Mouse (Mus musculus) adrenal gland, adult 2 months (tissue): Measurements from ENCODE around the gene Tssk1. TPM values are rescaled to one million over a fixed set of nuclear protein-coding genes. Genes with fewer than 3 reads are reported as not detected.

Experiments used
- DNase-seq: peaks from one replicate; pipeline ENCODE4 v3.0.0; 2021
- long read RNA-seq: library from polyadenylated mRNA; stranded (forward); transcript quantifications from one replicate; pipeline ENCODE4 v2.0.0, GENCODE M21; 2021
- polyA plus RNA-seq: library from polyadenylated mRNA; depleted of rRNA; stranded (reverse); fragments of >200 nt; gene quantifications from 2 replicates; pipeline ENCODE4 v1.2.3, GENCODE M21; 2012; rRNA removed
- total RNA-seq, 2 experiments: library from RNA; stranded (reverse); gene quantifications; 2 replicates each; pipeline ENCODE4 v1.2.3; 2021

The Tssk1 gene
- total RNA-seq (not detected), polyA plus RNA-seq (0.03 TPM in 1 of 2 replicates, not detected in the other)
- long read RNA-seq: 0 reads

DNA sequence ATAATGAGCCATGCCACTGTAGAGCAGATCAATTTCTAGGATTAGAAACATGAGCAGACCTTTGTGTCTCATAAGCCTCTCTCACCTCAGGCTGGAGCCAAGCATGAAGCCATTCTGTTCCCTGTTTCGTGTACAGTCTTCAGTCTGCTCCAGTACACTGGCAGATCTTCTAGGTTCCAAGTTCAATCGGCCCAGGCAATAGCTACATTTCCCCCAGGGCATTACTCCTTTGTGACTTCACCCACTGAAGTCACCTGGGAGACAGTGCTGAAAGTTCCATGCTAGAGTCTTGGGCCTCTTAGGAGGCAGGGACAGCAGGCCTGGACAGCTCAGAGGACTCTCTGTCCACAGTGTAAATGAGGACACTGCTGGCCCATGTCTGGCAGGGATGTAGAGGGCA, at the start of gene Tssk1:
Gene Tssk1, plus strand, starts transcription at position 301 of the 400 bp plus-strand sequence.
- no peak for DNase-seq

DNA sequence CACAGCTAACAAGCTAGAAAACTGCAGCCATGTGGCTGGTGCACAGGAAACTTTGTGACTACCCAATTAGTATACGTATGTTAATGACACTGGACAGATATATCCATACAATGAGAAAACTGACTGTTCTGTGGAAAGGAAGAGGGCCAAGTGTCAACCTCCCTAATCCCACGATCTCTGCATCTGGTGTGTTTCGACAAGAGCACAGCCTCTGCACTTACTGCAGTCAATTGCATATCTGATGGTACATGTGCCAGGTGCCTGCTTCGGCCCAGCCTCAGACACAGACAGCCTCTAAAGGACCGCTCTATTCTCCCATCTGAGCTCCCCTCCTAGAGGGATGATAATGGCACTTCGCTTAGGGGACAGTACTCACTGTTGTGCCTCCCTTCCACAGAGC, 45.6 kb upstream of the Tssk1 start:
- DNase-seq: no peak

DNA sequence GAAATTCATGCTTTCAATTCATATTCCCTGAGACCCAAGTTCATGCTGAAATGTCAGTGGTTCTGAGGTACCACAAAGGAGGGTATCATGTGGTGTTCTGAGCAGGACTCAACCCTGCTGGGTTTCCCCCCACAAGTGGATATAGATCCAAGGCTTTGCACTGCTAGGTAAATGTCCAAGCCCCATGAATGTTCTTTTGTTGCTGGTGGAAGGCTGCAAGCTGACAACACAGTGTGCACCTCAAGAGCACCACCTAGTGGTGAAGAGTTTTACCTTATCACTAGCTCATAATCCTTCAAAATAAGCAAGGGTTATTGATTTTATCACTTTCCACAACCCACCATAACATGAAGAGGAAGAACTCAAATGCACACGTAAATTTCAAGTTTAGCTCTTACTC, 45.1 kb upstream of the Tssk1 start:
- peak; percentile 18 for DNase-seq

GRCm38 (mm10) chr16:17849486-17849885, 44.5 kb upstream of the Tssk1 start:
- DNase-seq: no peak

DNA sequence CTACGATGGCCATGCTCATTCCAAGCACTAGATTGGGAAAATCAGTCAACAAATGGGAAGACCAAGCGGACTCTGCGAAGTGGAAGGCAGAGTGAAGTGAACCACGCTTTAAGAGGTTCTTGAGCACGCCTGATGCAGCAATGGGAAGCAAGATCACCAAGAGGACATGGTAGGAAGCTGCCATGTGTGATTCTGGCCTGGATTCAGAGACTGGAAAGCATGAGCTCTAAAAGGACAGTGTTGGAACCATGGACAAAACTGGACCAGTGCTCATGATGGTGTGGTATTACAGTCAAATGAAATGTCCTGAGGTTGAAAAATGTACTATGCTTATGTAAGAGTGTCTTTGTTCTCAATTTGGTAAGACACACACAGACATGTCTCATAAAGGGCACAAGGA, 42.7 kb upstream of the Tssk1 start:
- DNase-seq: no peak

GRCm38 (mm10) chr16:17851860-17852259, 42.2 kb upstream of the Tssk1 start:
- no peak for DNase-seq

DNA sequence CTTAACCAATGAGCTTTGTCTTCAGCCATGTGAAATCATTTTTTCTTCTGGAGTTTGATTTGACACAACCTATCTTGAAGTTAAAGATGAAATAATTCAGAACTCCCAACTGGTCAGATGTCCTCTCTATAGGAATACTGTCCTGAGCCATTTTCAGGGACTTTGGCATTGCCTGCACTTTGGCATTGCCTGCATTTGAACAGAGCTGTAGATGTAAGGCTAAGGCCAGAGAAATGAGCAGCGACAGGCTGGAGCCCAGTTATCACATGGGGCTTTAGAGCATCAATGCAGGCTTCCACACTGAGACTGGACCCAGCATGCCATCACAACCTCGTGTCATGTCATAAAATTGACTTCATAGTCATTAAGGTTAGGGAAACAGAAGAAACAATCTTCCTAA, 40.8 kb upstream of the Tssk1 start:
- no peak for DNase-seq

DNA sequence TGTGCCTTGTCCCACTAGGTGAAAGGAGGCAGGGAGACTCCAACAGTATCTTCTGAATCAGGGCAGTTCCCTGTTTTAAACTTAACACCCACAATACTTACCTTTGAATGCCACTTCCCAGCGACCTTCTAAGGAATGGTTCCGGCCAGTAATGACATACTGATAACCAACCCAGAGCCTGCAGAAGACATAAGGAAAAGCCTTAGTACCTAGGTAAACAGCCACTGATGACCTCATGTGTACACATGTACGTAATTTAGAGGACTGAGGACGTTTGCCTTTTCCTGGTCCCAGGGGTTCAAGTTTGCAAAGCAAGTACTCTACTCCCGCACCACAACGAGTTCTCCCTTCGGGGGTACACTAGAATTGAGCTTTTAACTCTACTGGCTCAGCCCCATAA, 36.9 kb upstream of the Tssk1 start:
- DNase-seq: no peak

DNA sequence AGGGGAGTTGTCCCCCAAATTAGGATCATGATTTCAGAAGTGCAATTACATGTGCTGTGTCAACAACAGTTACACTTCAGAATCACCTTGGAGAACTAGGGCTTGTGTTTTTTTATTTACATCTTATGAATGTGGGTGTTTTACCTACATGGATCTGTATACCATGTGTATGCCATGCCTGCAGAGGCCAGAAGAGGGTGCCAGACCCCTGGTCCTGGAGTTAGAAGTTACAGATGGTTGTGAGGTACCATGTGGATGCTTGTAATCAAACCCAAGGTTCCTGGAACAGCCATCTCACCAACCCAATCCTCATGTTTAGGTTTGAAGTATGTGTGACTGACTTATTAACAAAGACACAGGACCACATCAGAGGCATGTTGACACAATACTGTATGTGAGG, 35.4 kb upstream of the Tssk1 start:
- DNase-seq: no peak

DNA sequence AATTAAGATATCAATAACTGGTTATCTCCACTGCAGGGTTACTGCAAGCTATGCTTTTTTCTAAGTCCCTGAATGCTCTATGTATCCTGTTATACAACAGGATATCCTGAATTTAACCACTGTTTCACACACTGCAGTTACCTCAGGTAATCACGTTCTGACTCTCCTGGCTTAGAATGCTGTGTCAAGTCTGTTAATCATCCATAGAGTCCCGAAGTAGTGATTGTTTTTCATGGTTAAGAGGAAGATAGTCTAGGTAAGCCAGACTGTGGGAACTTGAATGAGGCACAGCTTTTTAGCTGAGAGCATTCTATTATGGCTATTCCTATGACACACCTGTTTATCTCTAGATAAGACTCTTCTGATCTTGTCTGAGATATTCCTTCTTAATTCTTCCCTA, 28.7 kb upstream of the Tssk1 start:
- DNase-seq: no peak

DNA sequence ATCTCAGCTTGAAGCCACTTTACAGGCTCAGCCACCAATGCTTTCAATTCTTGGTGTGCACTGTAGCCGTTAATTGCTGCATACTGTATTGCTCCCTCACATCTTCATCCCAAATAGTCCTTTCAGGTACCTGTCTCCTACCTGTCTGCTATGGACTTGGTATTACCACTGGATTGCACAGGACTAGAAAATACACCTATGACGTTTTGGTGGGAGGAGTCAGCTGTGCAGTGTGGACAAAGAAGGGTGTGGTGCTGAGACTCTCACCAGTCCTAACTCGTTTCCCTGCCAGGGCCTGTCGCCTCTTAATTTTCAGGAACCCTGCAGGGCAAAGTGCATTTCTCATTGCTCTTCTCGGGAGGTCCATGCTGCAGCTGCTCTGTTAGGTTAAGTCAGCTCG, 28.3 kb upstream of the Tssk1 start:
- DNase-seq: no peak

DNA sequence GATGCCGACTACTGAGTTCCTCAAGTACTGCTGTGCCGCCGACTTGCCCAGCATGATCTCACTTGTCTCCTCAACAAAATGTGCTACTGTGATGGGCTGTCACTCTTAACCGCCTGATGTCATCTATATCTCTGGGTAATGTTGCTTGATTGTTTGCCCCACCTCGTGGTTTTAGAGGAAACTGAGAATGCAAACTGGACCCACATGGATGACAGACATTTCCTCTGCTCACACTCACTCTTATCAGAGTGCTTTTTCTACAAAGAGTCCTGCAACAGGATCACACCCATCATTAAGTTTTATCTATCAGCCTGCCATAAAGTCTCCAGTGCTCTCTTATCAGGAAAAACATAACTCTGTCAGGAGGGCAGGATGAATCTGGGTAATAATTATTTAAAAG, 22.8 kb upstream of the Tssk1 start:
- no peak for DNase-seq

DNA sequence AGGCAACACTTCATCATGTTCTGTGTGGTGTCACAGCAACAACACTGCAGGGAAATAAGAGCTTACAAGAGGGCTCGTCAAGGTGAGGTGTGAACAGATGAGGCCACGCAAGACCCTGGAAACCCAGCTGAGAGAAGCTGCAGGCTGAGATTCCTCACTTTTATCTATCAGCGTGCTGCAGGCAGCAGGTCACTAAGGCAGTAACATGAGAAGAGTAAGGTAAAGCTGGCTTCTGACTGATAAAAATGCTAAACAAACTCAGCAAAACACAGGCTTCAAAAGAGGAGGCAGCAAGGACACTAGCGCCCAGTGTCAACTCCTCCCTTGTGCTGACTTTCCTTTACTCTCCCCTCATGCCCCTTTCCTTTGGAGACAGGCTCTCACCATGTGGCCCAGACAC, 21.0 kb upstream of the Tssk1 start:
- no peak for DNase-seq

GRCm38 (mm10) chr16:17875174-17875573, 18.8 kb upstream of the Tssk1 start:
- no peak for DNase-seq

GRCm38 (mm10) chr16:17876096-17876495, 17.9 kb upstream of the Tssk1 start:
- no peak for DNase-seq

DNA sequence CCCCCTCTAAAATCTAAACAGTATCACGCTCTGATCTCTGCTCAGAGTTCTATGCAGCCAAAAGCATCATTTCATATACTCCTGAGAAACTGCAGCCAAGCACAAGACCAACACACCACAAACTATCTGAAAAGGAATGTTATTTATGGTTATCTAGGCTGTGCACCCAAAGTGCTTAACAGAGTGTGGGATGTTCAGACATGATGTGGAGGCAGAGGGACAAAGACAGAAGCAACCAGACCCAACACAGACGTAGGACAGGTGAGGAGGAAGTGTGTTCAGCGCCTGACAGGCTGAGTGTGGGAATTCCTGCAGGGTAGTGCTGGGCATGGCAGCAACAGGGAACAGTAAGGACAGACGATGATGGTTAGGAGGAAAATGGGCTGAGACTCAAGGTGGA, 14.5 kb upstream of the Tssk1 start:
- DNase-seq: no peak

- DNase-seq: no peak
These were observed 11.8 kb upstream of the Tssk1 start for GRCm38 (mm10) chr16:17882196-17882595.

DNA sequence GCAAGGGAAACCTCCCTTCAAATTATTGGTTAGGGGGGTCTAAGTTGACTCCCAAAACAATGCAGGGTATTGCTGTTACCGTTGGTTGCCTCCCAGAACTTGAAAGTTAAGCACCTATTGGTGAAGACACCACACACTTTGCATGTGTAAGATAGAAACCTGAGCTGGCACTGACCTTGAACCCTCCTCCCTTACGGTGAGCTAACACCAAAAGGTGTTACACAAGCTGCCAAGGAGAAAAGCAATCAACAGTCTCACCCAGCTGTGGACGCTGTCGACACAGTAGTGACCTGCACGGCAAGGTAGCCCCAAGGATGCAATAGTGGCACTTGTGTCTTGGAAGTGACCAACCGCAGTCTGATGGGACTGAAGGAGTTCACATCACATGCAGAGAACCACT, 9.9 kb upstream of the Tssk1 start:
- DNase-seq: no peak

GRCm38 (mm10) chr16:17889689-17890341, 4.2 kb upstream of the Tssk1 start:
- no peak for DNase-seq

- DNase-seq: no peak
These were observed 3.7 kb upstream of the Tssk1 start for GRCm38 (mm10) chr16:17890342-17890727.

- DNase-seq: peak; percentile 90
These were observed 3.0 kb upstream of the Tssk1 start for GRCm38 (mm10) chr16:17890917-17891566.

DNA sequence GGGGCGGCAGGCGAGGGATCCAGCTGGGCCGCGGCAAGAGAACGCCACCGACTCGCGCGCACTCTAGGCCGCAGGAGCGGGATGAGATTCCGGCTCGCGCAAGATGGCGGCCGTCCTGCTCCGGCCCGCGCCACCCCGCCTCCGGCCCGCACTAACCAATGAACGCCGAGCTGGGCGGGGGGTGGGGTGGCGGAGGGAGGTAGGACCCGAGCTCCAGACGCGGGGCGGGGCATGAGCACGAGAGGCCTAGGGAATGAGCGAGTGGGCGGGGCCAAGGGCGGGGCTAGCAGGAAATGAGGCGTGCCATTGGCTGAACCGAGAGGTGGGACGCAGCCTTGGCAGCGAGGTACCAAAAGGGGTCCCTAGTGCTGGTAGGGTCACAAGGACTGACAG, 2.5 kb upstream of the Tssk1 start, which contains the start of gene Gm20518:
Gene Gm20518, minus strand, starts transcription at position 105 of the 393 bp plus-strand sequence.
- DNase-seq: peak; percentile 99

DNA sequence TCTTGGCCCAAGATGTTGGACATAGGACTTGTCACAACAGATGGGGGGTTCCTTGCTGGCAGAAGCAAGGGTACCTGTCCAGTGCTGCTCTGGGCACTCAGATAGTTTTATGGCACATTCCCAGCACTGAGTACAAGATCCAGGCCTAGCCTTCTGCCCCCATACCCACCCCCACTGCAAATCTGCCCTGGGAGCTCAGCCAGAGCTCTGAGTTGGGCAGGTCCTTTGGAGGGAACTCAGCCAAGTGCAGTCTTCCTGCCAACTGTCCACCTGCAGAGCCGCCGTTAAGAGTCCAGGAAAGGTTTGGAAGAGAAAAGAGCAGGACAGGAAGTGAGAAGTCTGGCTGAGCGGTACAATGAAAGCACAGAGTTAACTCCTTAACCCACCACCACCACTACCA, 1.4 kb upstream of the Tssk1 start:
- DNase-seq: peak; percentile 34

DNA sequence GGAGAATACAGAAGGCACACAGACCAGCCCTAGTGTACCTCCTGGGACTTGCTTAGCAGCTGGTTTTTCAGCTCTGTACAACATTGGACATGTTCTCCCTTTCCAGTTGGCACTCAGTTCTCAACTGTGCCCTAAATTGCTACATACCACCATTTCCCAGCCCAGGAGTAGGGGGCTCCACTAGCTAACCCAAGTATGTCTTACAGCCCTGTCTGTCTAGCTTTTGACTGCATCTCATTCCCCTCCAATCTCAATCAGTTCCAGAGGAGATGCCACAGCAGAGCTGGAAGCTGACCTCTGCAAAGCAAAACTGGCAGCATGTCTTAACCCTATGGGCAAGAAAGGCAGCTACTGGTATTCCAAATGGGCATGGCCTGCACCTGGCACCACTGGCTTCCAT, 2.1 kb downstream of the Tssk1 start:
- DNase-seq: no peak
